Mouse (Mus musculus): ENCODE measurements at regions not wholly inside any gene's neighbourhood (a gene's known extent, or its start where the extent isn't known, plus 50 kb on each side); places are given as distances from the start of the nearest gene placed in this dataset.

- TF ChIP-seq POLR2A (IDR thresholded peaks at IDR 0.05; ENCODE audit: insufficient read length, low read depth) = no peak
- TF ChIP-seq POLR2AphosphoS2 (IDR thresholded peaks at IDR 0.05; ENCODE audit: insufficient read length, low read depth) = no peak
- TF ChIP-seq USF1 (IDR thresholded peaks at IDR 0.05; ENCODE audit: low read depth) = no peak
- no peak for TF ChIP-seq MYOD1 (IDR thresholded peaks at IDR 0.05; ENCODE audit: control insufficient read depth in 1 of 3, insufficient read length in 2 of 3, low read depth in 2 of 3)
- TF ChIP-seq MYOG (IDR thresholded peaks at IDR 0.05; ENCODE audit: control insufficient read depth in 1 of 3, insufficient read depth in 1 of 3, insufficient read length in 2 of 3, low read depth in 2 of 3) = no peak
- no peak for TF ChIP-seq CEBPB (IDR thresholded peaks at IDR 0.05; ENCODE audit: insufficient read depth, poor library complexity, severe bottlenecking)
These were observed 62.6 kb upstream of the Ssx2ip start for GRCm38 (mm10) chr3:146341652-146342340.
